In genomic region chr9:108453458-108453857, GRCm38 (mm10) we compare ENCODE assay signal across 16 mouse cellular contexts. TPM values are rescaled to one million over a fixed set of nuclear protein-coding genes. Genes with fewer than 3 reads are reported as not detected.
A peak's percentile ranks its signal among the peaks of the same experiment; 100 is the strongest.
DNase-seq lines count a peak whose midpoint lies in the region; ATAC-seq and TF ChIP-seq lines count a peak whose summit lies in the region.
"Had no signal": no experiment of that assay in that cellular context is flagged by ENCODE, and none has a peak within 500 bp of the region (broad histone marks: within the 10 kb centered on the region; RNA-seq: fewer than 3 reads in every experiment).

No protein-coding gene starts in this region.

- H3K4me3 ChIP-seq in heart, postnatal 0 days (ENCODE audit: low read depth, low read length): no peak overlapping the region
- H3K4me3 ChIP-seq in neural tube, embryonic 13.5 days: peak overlapping the region; percentile 70; the same call in 1 of the 2 replicates
- no peak overlapping the region for H3K4me3 ChIP-seq in intestine, embryonic 16.5 days (ENCODE audit: low read length)
- no peak overlapping the region for H3K4me3 ChIP-seq in stomach, postnatal 0 days (ENCODE audit: low read depth, low read length)

- ATAC-seq in heart, postnatal 0 days (ENCODE audit: insufficient read depth, low read depth): no peak
- no peak for ATAC-seq in neural tube, embryonic 13.5 days (ENCODE audit: low read depth)
- ATAC-seq in intestine, embryonic 16.5 days: no peak
- ATAC-seq in stomach, postnatal 0 days (ENCODE audit: low FRiP score, low TSS enrichment): no peak
- ATAC-seq: activated CD4-positive, CD25-positive, alpha-beta regulatory T cell, adult 4 months had no signal

- H3K27me3 ChIP-seq in heart, postnatal 0 days (ENCODE audit: control insufficient read depth, insufficient read depth, low read length): no peaks in the 10 kb centered on the region
- peaks cover 4% of the 10 kb centered on the region; the same call in 1 of the 2 replicates for H3K27me3 ChIP-seq in neural tube, embryonic 13.5 days
- no peaks in the 10 kb centered on the region for H3K27me3 ChIP-seq in intestine, embryonic 16.5 days (replicated peaks; ENCODE audit: control insufficient read depth, insufficient read depth, low read length)
- H3K27me3 ChIP-seq in stomach, postnatal 0 days (ENCODE audit: control insufficient read depth, insufficient read depth, low read length): no peaks in the 10 kb centered on the region

- no peak overlapping the region for H3K9ac ChIP-seq in heart, postnatal 0 days (replicated peaks; ENCODE audit: low read depth, low read length)
- H3K9ac ChIP-seq in neural tube, embryonic 13.5 days: peak overlapping the region; percentile 83
- peak overlapping the region; percentile 74; the same call in 1 of the 2 replicates for H3K9ac ChIP-seq in intestine, embryonic 16.5 days (ENCODE audit: low read depth, low read length)
- 0 out of 2 replicates have a peak overlapping the region, but pooled peaks have one; percentile 23 for H3K9ac ChIP-seq in stomach, postnatal 0 days (ENCODE audit: low read length)

- WGBS in heart, postnatal 0 days: 64% methylated on average over 4 of the region's 4 CpGs
- 86% methylated on average over 4 of the region's 4 CpGs for WGBS in neural tube, embryonic 13.5 days
- WGBS in intestine, embryonic 16.5 days: 67% methylated on average over 4 of the region's 4 CpGs
- WGBS in stomach, postnatal 0 days: 40% methylated on average over 4 of the region's 4 CpGs

- TF ChIP-seq EP300 in heart, postnatal 0 days (IDR thresholded peaks at IDR 0.05; ENCODE audit: low read depth): no peak
- TF ChIP-seq EP300 in stomach, postnatal 0 days (optimal IDR thresholded peaks at IDR 0.05): no peak

- H3K4me2 ChIP-seq in heart, postnatal 0 days (ENCODE audit: low read depth, low read length): no peak overlapping the region
- peak overlapping the region; percentile 77 for H3K4me2 ChIP-seq in neural tube, embryonic 13.5 days
- H3K4me2 ChIP-seq in intestine, embryonic 16.5 days (ENCODE audit: low read depth, low read length): peak overlapping the region; percentile 98; the same call in 1 of the 2 replicates
- H3K4me2 ChIP-seq in stomach, postnatal 0 days (replicated peaks; ENCODE audit: low read depth): peak overlapping the region; percentile 90

- TF ChIP-seq CTCF in heart, postnatal 0 days (IDR thresholded peaks at IDR 0.05; ENCODE audit: low read depth): no peak
- TF ChIP-seq CTCF in stomach, postnatal 0 days (IDR thresholded peaks at IDR 0.05; ENCODE audit: low read depth): no peak

- no peak for DNase-seq in heart, postnatal 0 days (ENCODE audit: low spot score)
- no peak for DNase-seq in heart, adult 11 months
- no peak for DNase-seq in neural tube, embryonic 10.5 days (ENCODE audit: extremely low spot score, low spot score)
- no peak for DNase-seq in stomach, postnatal 0 days (ENCODE audit: low spot score)
- no peak for DNase-seq in ovary, postnatal 14 days (ENCODE audit: low spot score)
- no peak for DNase-seq in layer of hippocampus, postnatal 36 days
- DNase-seq: gastrocnemius, postnatal 36 days; lung, adult 2 months; thymus, adult 2 months had no signal

- H3K36me3 ChIP-seq in heart, postnatal 0 days (replicated peaks; ENCODE audit: control insufficient read depth, insufficient read depth, low read length): peaks cover under 1% of the 10 kb centered on the region; the same call in 1 of the 2 replicates
- peaks cover 7% of the 10 kb centered on the region for H3K36me3 ChIP-seq in neural tube, embryonic 13.5 days
- no peaks in the 10 kb centered on the region for H3K36me3 ChIP-seq in intestine, embryonic 16.5 days (ENCODE audit: control insufficient read depth, insufficient read depth, low read length)
- no peaks in the 10 kb centered on the region for H3K36me3 ChIP-seq in stomach, postnatal 0 days (ENCODE audit: control insufficient read depth, insufficient read depth, low read length)

- peaks cover 24% of the 10 kb centered on the region for H3K4me1 ChIP-seq in heart, postnatal 0 days (ENCODE audit: control insufficient read depth, insufficient read depth)
- peaks cover 48% of the 10 kb centered on the region for H3K4me1 ChIP-seq in neural tube, embryonic 13.5 days (replicated peaks)
- peaks cover 30% of the 10 kb centered on the region for H3K4me1 ChIP-seq in intestine, embryonic 16.5 days (ENCODE audit: control insufficient read depth, insufficient read depth, low read length)
- 0 out of 2 replicates have a peak, but pooled peaks cover 2% of the 10 kb centered on the region for H3K4me1 ChIP-seq in stomach, postnatal 0 days (replicated peaks; ENCODE audit: control insufficient read depth, insufficient read depth)

- no peaks in the 10 kb centered on the region for H3K9me3 ChIP-seq in heart, postnatal 0 days (replicated peaks; ENCODE audit: control insufficient read depth, low read length)
- no peaks in the 10 kb centered on the region for H3K9me3 ChIP-seq in neural tube, embryonic 13.5 days
- no peaks in the 10 kb centered on the region for H3K9me3 ChIP-seq in intestine, embryonic 16.5 days (ENCODE audit: control insufficient read depth, low read length)
- H3K9me3 ChIP-seq in stomach, postnatal 0 days (ENCODE audit: control insufficient read depth, low read length): no peaks in the 10 kb centered on the region

- H3K27ac ChIP-seq in heart, postnatal 0 days (ENCODE audit: low read depth): peak overlapping the region; percentile 93; the same call in 1 of the 2 replicates
- H3K27ac ChIP-seq in neural tube, embryonic 13.5 days (replicated peaks): 0 out of 2 replicates have a peak overlapping the region, but pooled peaks have one; percentile 93
- peak overlapping the region; percentile 66 for H3K27ac ChIP-seq in intestine, embryonic 16.5 days (ENCODE audit: low read length)
- peak overlapping the region; percentile 81 for H3K27ac ChIP-seq in stomach, postnatal 0 days (replicated peaks)

RNA-seq across cellular contexts. Expression of gene Ccdc71, which starts 6.9 kb away (rescaled TPM):
- total RNA-seq in heart, postnatal 0 days (2014; rRNA removed; ENCODE audit: low replicate concordance): 14.0 and 24.0 TPM in 2 replicates
- polyA plus RNA-seq in heart, postnatal 0 days (2015; fragmentation: Nextera tagmentation; extraction: Ambion mirVana): 25.1 and 26.2 TPM in 2 replicates
- polyA plus RNA-seq in neural tube, embryonic 13.5 days (2015; fragmentation: Nextera tagmentation; extraction: Ambion mirVana): 55.3 and 57.0 TPM in 2 replicates
- polyA plus RNA-seq in intestine, embryonic 16.5 days (2015; fragmentation: Nextera tagmentation; extraction: Ambion mirVana): 49.2 and 53.5 TPM in 2 replicates
- 29.7 and 32.2 TPM in 2 replicates for polyA plus RNA-seq in stomach, postnatal 0 days (2015; fragmentation: Nextera tagmentation; extraction: Ambion mirVana)
- 10 to 100 TPM; 32.0 to 37.2 TPM for total RNA-seq in layer of hippocampus, postnatal 36 days (2021)

RNA-seq across cellular contexts. Expression of gene Klhdc8b, which starts 7.9 kb away (rescaled TPM):
- 180 and 186 TPM in 2 replicates for total RNA-seq in heart, postnatal 0 days (2014; rRNA removed; ENCODE audit: low replicate concordance)
- 91.6 and 92.7 TPM in 2 replicates for polyA plus RNA-seq in heart, postnatal 0 days (2015; fragmentation: Nextera tagmentation; extraction: Ambion mirVana)
- polyA plus RNA-seq in neural tube, embryonic 13.5 days (2015; fragmentation: Nextera tagmentation; extraction: Ambion mirVana): 68.4 and 86.4 TPM in 2 replicates
- 44.7 and 49.6 TPM in 2 replicates for polyA plus RNA-seq in intestine, embryonic 16.5 days (2015; fragmentation: Nextera tagmentation; extraction: Ambion mirVana)
- polyA plus RNA-seq in stomach, postnatal 0 days (2015; fragmentation: Nextera tagmentation; extraction: Ambion mirVana): 37.2 and 46.7 TPM in 2 replicates
- total RNA-seq in layer of hippocampus, postnatal 36 days (2021): 10 to 100 TPM; 16.6 to 18.1 TPM

RNA-seq across cellular contexts. Expression of gene BC048562, which starts 17.2 kb away (rescaled TPM):
- total RNA-seq in heart, postnatal 0 days (2014; rRNA removed; ENCODE audit: low replicate concordance): not detected in 2 replicates
- not detected in 2 replicates for polyA plus RNA-seq in heart, postnatal 0 days (2015; fragmentation: Nextera tagmentation; extraction: Ambion mirVana)
- not detected in 2 replicates for polyA plus RNA-seq in neural tube, embryonic 13.5 days (2015; fragmentation: Nextera tagmentation; extraction: Ambion mirVana)
- not detected in 2 replicates for polyA plus RNA-seq in intestine, embryonic 16.5 days (2015; fragmentation: Nextera tagmentation; extraction: Ambion mirVana)
- polyA plus RNA-seq in stomach, postnatal 0 days (2015; fragmentation: Nextera tagmentation; extraction: Ambion mirVana): not detected in 2 replicates
- not detected for total RNA-seq in layer of hippocampus, postnatal 36 days (2021)
- total RNA-seq: CH12.LX; gastrocnemius, postnatal 36 days; layer of hippocampus, adult 8-10 months; neutrophil, adult 5-6 weeks had no signal
- polyA plus RNA-seq: activated CD4-positive, CD25-positive, alpha-beta regulatory T cell, adult 4 months; embryonic facial prominence, embryonic 11.5 days; lung, adult 2 months; thymus, adult 2 months had no signal

RNA-seq across cellular contexts. Expression of gene Ccdc36, which starts 25.2 kb away (rescaled TPM):
- not detected in 2 replicates for total RNA-seq in heart, postnatal 0 days (2014; rRNA removed; ENCODE audit: low replicate concordance)
- 0.14 and 0.25 TPM in 2 replicates for polyA plus RNA-seq in heart, postnatal 0 days (2015; fragmentation: Nextera tagmentation; extraction: Ambion mirVana)
- polyA plus RNA-seq in neural tube, embryonic 13.5 days (2015; fragmentation: Nextera tagmentation; extraction: Ambion mirVana): 0.74 and 1.4 TPM in 2 replicates
- 1.1 TPM in 2 replicates for polyA plus RNA-seq in intestine, embryonic 16.5 days (2015; fragmentation: Nextera tagmentation; extraction: Ambion mirVana)
- 0.39 and 0.41 TPM in 2 replicates for polyA plus RNA-seq in stomach, postnatal 0 days (2015; fragmentation: Nextera tagmentation; extraction: Ambion mirVana)
- under 1 TPM in 1 of 2 experiments, not detected in 1; 0.18 TPM for total RNA-seq in layer of hippocampus, postnatal 36 days (2021)
- total RNA-seq: gastrocnemius, postnatal 36 days; neutrophil, adult 5-6 weeks had no signal
- polyA plus RNA-seq: activated CD4-positive, CD25-positive, alpha-beta regulatory T cell, adult 4 months; lung, adult 2 months had no signal

RNA-seq across cellular contexts. Expression of gene Lamb2, which starts 26.1 kb away (rescaled TPM):
- total RNA-seq in heart, postnatal 0 days (2014; rRNA removed; ENCODE audit: low replicate concordance): 161 and 182 TPM in 2 replicates
- 44.4 and 50.8 TPM in 2 replicates for polyA plus RNA-seq in heart, postnatal 0 days (2015; fragmentation: Nextera tagmentation; extraction: Ambion mirVana)
- 20.9 and 21.6 TPM in 2 replicates for polyA plus RNA-seq in neural tube, embryonic 13.5 days (2015; fragmentation: Nextera tagmentation; extraction: Ambion mirVana)
- 26.6 and 33.6 TPM in 2 replicates for polyA plus RNA-seq in intestine, embryonic 16.5 days (2015; fragmentation: Nextera tagmentation; extraction: Ambion mirVana)
- 19.2 and 21.8 TPM in 2 replicates for polyA plus RNA-seq in stomach, postnatal 0 days (2015; fragmentation: Nextera tagmentation; extraction: Ambion mirVana)
- total RNA-seq in layer of hippocampus, postnatal 36 days (2021): 10 to 100 TPM; 25.1 to 34.4 TPM
- total RNA-seq: neutrophil, adult 5-6 weeks had no signal
